Mouse (Mus musculus) small intestine, adult 2 months (tissue): Measurements from ENCODE around the gene Ube2h.

Experiments used
- CTCF ChIP-seq: fragments of 200-500 bp; IDR thresholded peaks from 2 replicates; pipeline ENCODE4 v1.5.1; 2012; ENCODE audit warnings: low read depth, mild to moderate bottlenecking, control low read depth, inconsistent platforms, low read length, moderate library complexity, mixed read lengths; ENCODE audit not compliant: insufficient replicate concordance, insufficient read length; ENCODE audit errors: extremely low read depth
- POLR2A ChIP-seq: fragments of 200-500 bp; IDR thresholded peaks from 2 replicates; pipeline ENCODE4 v1.6.1; 2012; ENCODE audit warnings: low read depth, mild to moderate bottlenecking, control low read depth, inconsistent platforms, low read length, moderate library complexity

DNA sequence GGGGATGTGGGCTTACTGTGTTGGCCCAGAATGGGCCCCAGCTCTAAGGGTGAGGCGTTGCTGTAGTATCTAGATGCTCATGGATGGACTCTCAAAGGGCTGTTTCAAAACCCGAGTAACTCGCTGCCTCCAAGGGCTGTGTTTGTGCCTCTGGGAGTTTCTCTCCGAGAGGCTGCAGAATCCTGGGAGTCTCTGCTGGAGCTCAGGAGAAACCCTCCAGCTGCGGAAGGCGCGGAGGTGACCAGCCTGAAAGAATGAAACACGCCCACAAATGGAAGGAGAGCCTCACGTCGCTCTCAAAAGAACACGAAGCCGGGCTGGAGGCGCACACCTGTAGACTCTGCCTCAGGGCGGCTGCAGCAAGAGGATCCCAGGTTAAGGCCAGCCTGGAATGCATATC is 127.0 kb downstream of the Ube2h start:
- no peak for TF ChIP-seq CTCF
- TF ChIP-seq POLR2A, result no peak
